In the genomic region with DNA sequence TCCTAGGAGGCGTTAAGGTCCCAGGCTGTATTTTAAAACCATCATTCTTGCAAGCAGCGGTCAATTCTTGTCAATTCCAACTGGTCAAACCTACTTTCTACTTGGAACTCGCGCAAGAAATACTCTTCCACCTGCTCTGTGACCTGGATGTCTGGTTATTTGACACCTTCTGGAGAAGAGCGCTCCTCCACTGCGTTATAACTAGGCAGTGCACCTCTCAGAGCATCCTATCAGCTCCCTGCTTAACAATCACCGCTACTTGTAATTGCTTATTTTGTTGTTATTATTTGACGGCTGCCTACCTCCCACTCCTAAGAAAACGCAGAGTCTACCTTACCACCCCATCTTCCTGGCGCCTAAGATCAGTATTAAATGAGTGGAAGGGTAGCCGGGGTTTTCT, we compare ENCODE assay signal across 8 mouse cellular contexts. TPM values are rescaled to one million over a fixed set of nuclear protein-coding genes. Genes with fewer than 3 reads are reported as not detected.
DNase-seq lines count a peak whose midpoint lies in the region; ATAC-seq and TF ChIP-seq lines count a peak whose summit lies in the region.

No protein-coding gene starts in this region.

- peak overlapping the region; percentile 95 for H3K9ac ChIP-seq in MEL (ENCODE audit: control insufficient read depth, low read depth, low read length, poor library complexity, severe bottlenecking)
- peak overlapping the region; percentile 90 for H3K9ac ChIP-seq in forebrain, embryonic 14.5 days (ENCODE audit: low read length)
- H3K9ac ChIP-seq in liver, embryonic 14.5 days (replicated peaks) = peak overlapping the region; percentile 78

- H3K9me3 ChIP-seq in MEL (replicated peaks; ENCODE audit: insufficient read depth, low read length) = no peaks in the 10 kb centered on the region
- H3K9me3 ChIP-seq in forebrain, embryonic 14.5 days (replicated peaks; ENCODE audit: control insufficient read depth, low read length) = no peaks in the 10 kb centered on the region
- H3K9me3 ChIP-seq in liver, embryonic 14.5 days (ENCODE audit: control insufficient read depth, low read length) = no peaks in the 10 kb centered on the region

- no peak for TF ChIP-seq POLR2A in MEL (IDR thresholded peaks at IDR 0.05; ENCODE audit: control insufficient read depth in 1 of 2, insufficient read depth in 1 of 2, low read depth in 1 of 2, low read length in 2 of 2, poor library complexity in 1 of 2)

- H3K4me1 ChIP-seq in MEL (ENCODE audit: control insufficient read depth in 1 of 2, insufficient read depth in 2 of 2, low read length in 2 of 2) = peaks cover 4 to 10% of the 10 kb centered on the region in 2 experiments; a peak in 2 of 4 replicates
- H3K4me1 ChIP-seq in forebrain, embryonic 14.5 days (ENCODE audit: control insufficient read depth, insufficient read depth, low read length) = peaks cover 12% of the 10 kb centered on the region; the same call in 1 of the 2 replicates
- peaks cover 7 to 16% of the 10 kb centered on the region in 2 experiments for H3K4me1 ChIP-seq in liver, embryonic 14.5 days (replicated peaks; ENCODE audit: control insufficient read depth in 2 of 2, insufficient read depth in 2 of 2, low read length in 1 of 2)

- TF ChIP-seq EP300 in MEL (IDR thresholded peaks at IDR 0.05; ENCODE audit: low read depth in 1 of 2, low read length in 2 of 2) = no peak
- TF ChIP-seq EP300 in liver, embryonic 14.5 days (IDR thresholded peaks at IDR 0.05; ENCODE audit: low read depth) = no peak

- WGBS in forebrain, embryonic 14.5 days = 1% methylated on average over 11 of the region's 11 CpGs
- under 1% methylated on average over 11 of the region's 11 CpGs for WGBS in liver, embryonic 14.5 days (ENCODE audit: insufficient replicate concordance)

- peak overlapping the region; percentile 93 for H3K4me2 ChIP-seq in forebrain, embryonic 14.5 days (ENCODE audit: low read length)
- H3K4me2 ChIP-seq in liver, embryonic 14.5 days (ENCODE audit: low read depth) = peak overlapping the region; percentile 87

- TF ChIP-seq RAD21 in MEL (IDR thresholded peaks at IDR 0.05; ENCODE audit: low read depth, low read length) = no peak

- H3K36me3 ChIP-seq in MEL (ENCODE audit: control insufficient read depth in 1 of 2, insufficient read depth in 2 of 2, low read length in 2 of 2) = peaks cover 10 to 31% of the 10 kb centered on the region in 2 experiments
- peaks cover 30% of the 10 kb centered on the region for H3K36me3 ChIP-seq in forebrain, embryonic 14.5 days (ENCODE audit: control insufficient read depth, insufficient read depth, low read length)
- peaks cover 10% of the 10 kb centered on the region for H3K36me3 ChIP-seq in liver, embryonic 14.5 days (replicated peaks; ENCODE audit: control insufficient read depth, insufficient read depth, low read depth)

- H3K4me3 ChIP-seq in MEL (ENCODE audit: control insufficient read depth in 1 of 2, insufficient read depth in 1 of 2, low read depth in 2 of 2, low read length in 2 of 2) = peak overlapping the region; percentile 90 to 98
- H3K4me3 ChIP-seq in forebrain, embryonic 14.5 days (ENCODE audit: low read depth, low read length) = peak overlapping the region; percentile 81
- peak overlapping the region; percentile 80 to 87 for H3K4me3 ChIP-seq in liver, embryonic 14.5 days (ENCODE audit: insufficient read depth in 1 of 2, low read depth in 2 of 2, low read length in 2 of 2)

- no peaks in the 10 kb centered on the region for H3K27me3 ChIP-seq in MEL (ENCODE audit: control insufficient read depth in 1 of 2, insufficient read depth in 2 of 2, low read length in 2 of 2)
- no peaks in the 10 kb centered on the region for H3K27me3 ChIP-seq in forebrain, embryonic 14.5 days (replicated peaks; ENCODE audit: control insufficient read depth, insufficient read depth, low read length)
- no peaks in the 10 kb centered on the region for H3K27me3 ChIP-seq in liver, embryonic 14.5 days (ENCODE audit: control insufficient read depth, insufficient read depth, low read length)

- no peak for TF ChIP-seq CTCF in MEL (IDR thresholded peaks at IDR 0.05 in 2 of 3, conservative IDR thresholded peaks at IDR 0.05 in 1 of 3; ENCODE audit: control insufficient read depth in 1 of 3, insufficient read depth in 1 of 3, low read depth in 2 of 3, low read length in 3 of 3, poor library complexity in 1 of 3, severe bottlenecking in 1 of 3)
- TF ChIP-seq CTCF in liver, embryonic 14.5 days (IDR thresholded peaks at IDR 0.05; ENCODE audit: low read depth) = no peak

- peak; percentile 24; the same call in 1 of the 2 replicates for ATAC-seq in forebrain, embryonic 14.5 days
- peak; percentile 32; the same call in 1 of the 2 replicates for ATAC-seq in liver, embryonic 14.5 days (ENCODE audit: insufficient read depth)

- H3K27ac ChIP-seq in MEL (ENCODE audit: control insufficient read depth, low read depth, low read length) = no peak overlapping the region
- peak overlapping the region; percentile 72 for H3K27ac ChIP-seq in forebrain, embryonic 14.5 days (ENCODE audit: low read depth, low read length)
- no peak overlapping the region; the same call in 1 of the 2 replicates for H3K27ac ChIP-seq in liver, embryonic 14.5 days

- peaks cover 25% of the 10 kb centered on the region for H3K79me2 ChIP-seq in MEL (ENCODE audit: control insufficient read depth, insufficient read depth, low read length, poor library complexity)

- DNase-seq in kidney, adult 18-20 months = peak; percentile 13
- DNase-seq in kidney, postnatal 36 days = no peak
- peak; percentile 30 for DNase-seq in MEL (ENCODE audit: low read depth, low spot score)
- peak; percentile 37 for DNase-seq in forebrain, embryonic 14.5 days (ENCODE audit: low spot score)
- DNase-seq in liver, embryonic 14.5 days (ENCODE audit: low read depth in 3 of 3, low spot score in 3 of 3) = no peak
- no peak for DNase-seq in spleen, postnatal 4 days (ENCODE audit: low spot score in 2 of 2)
- DNase-seq in adrenal gland, adult 18-20 months (ENCODE audit: low spot score in 2 of 2) = no peak
- no peak for DNase-seq in ovary, postnatal 14 days (ENCODE audit: low spot score)

TF ChIP-seq in MEL, 35 proteins besides CTCF, POLR2A, EP300 and RAD21:
- no peak for TF ChIP-seq NELFE (IDR thresholded peaks at IDR 0.05; ENCODE audit: low read depth, low read length)
TF ChIP-seq in MEL: peak in this region for 0.

RNA-seq across cellular contexts. Expression of a gene that starts 0.7 kb away (rescaled TPM):
- 150 and 174 TPM in 2 replicates for total RNA-seq in MEL (2012; rRNA removed)
- polyA plus RNA-seq in MEL (2012; ENCODE audit: insufficient read depth in 1 of 2, insufficient read length in 2 of 2, low read depth in 1 of 2, low replicate concordance in 2 of 2, missing spikeins in 1 of 2) = 10 to 100 TPM in 1 of 2 experiments, not detected in 1; 91.5 TPM
- 103 and 123 TPM in 2 replicates for polyA plus RNA-seq in forebrain, embryonic 14.5 days (2014; fragmentation: Nextera tagmentation; extraction: Ambion mirVana)
- polyA plus RNA-seq in liver, embryonic 14.5 days (2012; rRNA removed) = 52.9 and 104 TPM in 2 replicates
- polyA plus RNA-seq in liver, embryonic 14.5 days (2014; fragmentation: Nextera tagmentation; extraction: Ambion mirVana) = 85.5 and 88.1 TPM in 2 replicates
- 10 to 100 TPM; 14.6 to 16.7 TPM for total RNA-seq in adrenal gland, adult 18-20 months (2021)

RNA-seq across cellular contexts. Expression of a gene that starts 48.4 kb away (rescaled TPM):
- not detected in 2 replicates for total RNA-seq in MEL (2012; rRNA removed)
- polyA plus RNA-seq in MEL (2012; ENCODE audit: insufficient read depth in 1 of 2, insufficient read length in 2 of 2, low read depth in 1 of 2, low replicate concordance in 2 of 2, missing spikeins in 1 of 2) = under 1 TPM in 1 of 2 experiments, not detected in 1; 0.22 TPM
- polyA plus RNA-seq in forebrain, embryonic 14.5 days (2014; fragmentation: Nextera tagmentation; extraction: Ambion mirVana) = 0.32 and 0.46 TPM in 2 replicates
- polyA plus RNA-seq in liver, embryonic 14.5 days (2012; rRNA removed) = 0.02 TPM in 1 of 2 replicates, not detected in the other
- 0.09 and 0.15 TPM in 2 replicates for polyA plus RNA-seq in liver, embryonic 14.5 days (2014; fragmentation: Nextera tagmentation; extraction: Ambion mirVana)
- total RNA-seq in adrenal gland, adult 18-20 months (2021) = not detected

RNA-seq across cellular contexts. Expression of a gene that starts 49.0 kb away (rescaled TPM):
- total RNA-seq in MEL (2012; rRNA removed) = not detected in 2 replicates
- not detected for polyA plus RNA-seq in MEL (2012; ENCODE audit: insufficient read depth in 1 of 2, insufficient read length in 2 of 2, low read depth in 1 of 2, low replicate concordance in 2 of 2, missing spikeins in 1 of 2)
- 0.18 TPM in 1 of 2 replicates, not detected in the other for polyA plus RNA-seq in forebrain, embryonic 14.5 days (2014; fragmentation: Nextera tagmentation; extraction: Ambion mirVana)
- 4.1 and 5.7 TPM in 2 replicates for polyA plus RNA-seq in liver, embryonic 14.5 days (2012; rRNA removed)
- 9.7 and 10.1 TPM in 2 replicates for polyA plus RNA-seq in liver, embryonic 14.5 days (2014; fragmentation: Nextera tagmentation; extraction: Ambion mirVana)
- not detected for total RNA-seq in adrenal gland, adult 18-20 months (2021)

RNA-seq across cellular contexts. Expression of a gene that starts 51.7 kb away (rescaled TPM):
- not detected in 2 replicates for total RNA-seq in MEL (2012; rRNA removed)
- polyA plus RNA-seq in MEL (2012; ENCODE audit: insufficient read depth in 1 of 2, insufficient read length in 2 of 2, low read depth in 1 of 2, low replicate concordance in 2 of 2, missing spikeins in 1 of 2) = not detected
- 0.78 and 0.97 TPM in 2 replicates for polyA plus RNA-seq in forebrain, embryonic 14.5 days (2014; fragmentation: Nextera tagmentation; extraction: Ambion mirVana)
- polyA plus RNA-seq in liver, embryonic 14.5 days (2012; rRNA removed) = 0.44 and 0.52 TPM in 2 replicates
- polyA plus RNA-seq in liver, embryonic 14.5 days (2014; fragmentation: Nextera tagmentation; extraction: Ambion mirVana) = 0.05 and 0.11 TPM in 2 replicates
- total RNA-seq in adrenal gland, adult 18-20 months (2021) = 10 to 100 TPM; 18.6 to 22.4 TPM

Comparison
In these comparisons a context has a peak if more than half of its experiments do, and no peak if none do; other contexts are left out.
1. DNase-seq: peak in kidney, adult 18-20 months (single experiment), MEL (single experiment) and forebrain, embryonic 14.5 days (single experiment); none in kidney, postnatal 36 days (0 of 2), liver, embryonic 14.5 days (0 of 3), spleen, postnatal 4 days (0 of 2), adrenal gland, adult 18-20 months (0 of 2) and ovary, postnatal 14 days (single experiment).
2. Peak in every context shown above with its lines, with median percentiles within 50 percentile points of each other: H3K4me3 ChIP-seq and H3K9ac ChIP-seq.